Mouse (Mus musculus) embryonic facial prominence, embryonic 14.5 days (tissue): ENCODE data around the gene Enox1. TPM values are rescaled to one million over a fixed set of nuclear protein-coding genes. Genes with fewer than 3 reads are reported as not detected.
A peak's percentile ranks its signal among the peaks of the same experiment; 100 is the strongest.

ENCODE experiments used
- ATAC-seq: fragments of 200-750 bp; cut with Nextera tagmentation; 2 replicates; pipeline ENCODE4 v1.8.0; 2017; ENCODE audit warnings: low read depth, moderate number of reproducible peaks, moderate TSS enrichment
- DNase-seq: peaks from one replicate; pipeline ENCODE4 v3.0.0-alpha.2; 2015; ENCODE audit warnings: low spot score
- H3K27ac ChIP-seq: fragments of 300-500 bp; sonication (generic); replicated peaks from 2 replicates; pipeline ENCODE4 v1.5.1; 2014; ENCODE audit warnings: low read depth, mild to moderate bottlenecking, low read length, moderate library complexity
- H3K27me3 ChIP-seq: fragments of 300-500 bp; sonication (generic); replicated peaks from 2 replicates; pipeline ENCODE4 v1.6.1; 2014; ENCODE audit warnings: low read length; ENCODE audit not compliant: control insufficient read depth, insufficient read depth
- H3K36me3 ChIP-seq: fragments of 300-500 bp; sonication (generic); 2 replicates; pipeline ENCODE4 v1.6.1; 2014; ENCODE audit warnings: low read length, mixed read lengths; ENCODE audit not compliant: control insufficient read depth, insufficient read depth
- H3K4me1 ChIP-seq: fragments of 300-500 bp; sonication (generic); 2 replicates; pipeline ENCODE4 v1.6.1; 2014; ENCODE audit warnings: antibody characterized with exemption, low read length; ENCODE audit not compliant: control insufficient read depth, insufficient read depth
- H3K4me2 ChIP-seq: fragments of 300-500 bp; sonication (generic); 2 replicates; pipeline ENCODE4 v1.6.1; 2014; ENCODE audit warnings: low read depth, mild to moderate bottlenecking, low read length, moderate library complexity, mixed read lengths
- H3K4me3 ChIP-seq: fragments of 300-500 bp; sonication (generic); 2 replicates; pipeline ENCODE4 v1.5.1; 2014; ENCODE audit warnings: low read depth, mild to moderate bottlenecking, low read length
- H3K9ac ChIP-seq: fragments of 300-500 bp; sonication (generic); 2 replicates; pipeline ENCODE4 v1.6.1; 2014; ENCODE audit warnings: low read depth, mild to moderate bottlenecking, low read length, moderate library complexity, mixed read lengths
- H3K9me3 ChIP-seq: fragments of 300-500 bp; sonication (generic); 2 replicates; pipeline ENCODE4 v1.6.1; 2016; ENCODE audit warnings: low read length; ENCODE audit not compliant: control insufficient read depth
- WGBS: fragments of 180-500 bp; shearing (Covaris S2); extraction: QIAGEN DNeasy Blood & Tissue Kit; methylation state at CpG from one replicate; pipeline ENCODE4 v1.1.7; 2014; 5-methylcytosine and 5-hydroxymethylcytosine counted together
- polyA plus RNA-seq: library from polyadenylated mRNA; unstranded; fragments of >200 nt; fragmentation: Nextera tagmentation; extraction: Ambion mirVana; gene quantifications from 2 replicates; pipeline ENCODE4 v1.2.1, GENCODE M21; 2014

Enox1 gene
- polyA plus RNA-seq, 1 experiment from 2014 or later: 14.1 TPM

DNA sequence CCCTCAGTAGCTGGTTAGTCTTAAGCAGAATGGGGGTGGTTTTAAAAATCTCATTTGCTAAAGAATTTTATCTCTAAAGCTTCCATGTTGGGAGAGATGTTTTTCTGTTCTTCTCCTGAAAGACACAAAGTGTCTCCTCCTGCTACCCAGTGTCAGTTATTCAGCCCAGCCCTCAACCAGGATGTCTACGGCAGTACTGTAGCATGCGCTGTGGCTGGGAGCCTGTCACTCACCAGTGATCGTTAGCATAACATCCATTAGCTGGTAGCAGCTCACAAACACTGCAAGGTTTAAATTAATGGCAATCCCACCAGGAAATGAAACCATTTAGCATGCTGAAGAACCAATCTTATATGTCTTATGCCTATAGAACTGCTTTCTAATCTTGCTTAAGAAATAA, 511.5 kb downstream of the Enox1 start:
- no peaks in the 10 kb centered on the region for H3K36me3 ChIP-seq
- DNase-seq: no peak
- WGBS: 55% methylated on average over 3 of the region's 3 CpGs

DNA sequence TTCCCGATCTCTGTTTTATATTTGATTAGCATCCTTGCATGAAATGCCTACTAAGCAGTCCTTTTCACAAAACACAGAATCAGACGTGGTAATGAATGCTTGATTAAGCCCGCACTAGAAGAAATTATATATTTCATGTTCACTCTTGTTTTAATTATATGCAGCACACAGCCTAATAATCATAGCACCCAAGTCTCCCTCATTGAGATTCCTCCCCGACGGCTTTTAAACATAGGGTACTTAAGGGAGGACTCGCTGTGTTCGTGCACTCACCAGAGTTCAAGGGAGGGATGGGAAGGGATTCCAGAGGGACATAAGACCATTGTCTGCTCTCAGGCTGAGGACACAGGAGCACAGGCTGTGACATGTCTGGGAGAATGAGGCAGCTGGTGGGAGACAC, 512.9 kb downstream of the Enox1 start:
- H3K9ac ChIP-seq: no peak overlapping the region
- 0 out of 2 replicates have a peak, but pooled peaks cover 6% of the 10 kb centered on the region for H3K4me1 ChIP-seq
- no peak overlapping the region for H3K4me3 ChIP-seq
- H3K27me3 ChIP-seq: no peaks in the 10 kb centered on the region
- no peak for DNase-seq
- H3K36me3 ChIP-seq: no peaks in the 10 kb centered on the region
- H3K27ac ChIP-seq: no peak overlapping the region
- H3K9me3 ChIP-seq: no peaks in the 10 kb centered on the region
- WGBS: 81% methylated on average over 7 of the region's 7 CpGs
- ATAC-seq: no peak
- no peak overlapping the region for H3K4me2 ChIP-seq

More for the DNA sequence above, 511.5 kb downstream of the Enox1 start:
- Histone ChIP-seq H3K27ac (no peak overlapping the region), H3K4me3 (no peak overlapping the region), H3K4me2 (no peak overlapping the region), H3K4me1 (0 out of 2 replicates have a peak, but pooled peaks cover 5% of the 10 kb centered on the region), H3K27me3 (no peaks in the 10 kb centered on the region), H3K9me3 (no peaks in the 10 kb centered on the region), H3K9ac (no peak overlapping the region)
- ATAC-seq: no peak

DNA sequence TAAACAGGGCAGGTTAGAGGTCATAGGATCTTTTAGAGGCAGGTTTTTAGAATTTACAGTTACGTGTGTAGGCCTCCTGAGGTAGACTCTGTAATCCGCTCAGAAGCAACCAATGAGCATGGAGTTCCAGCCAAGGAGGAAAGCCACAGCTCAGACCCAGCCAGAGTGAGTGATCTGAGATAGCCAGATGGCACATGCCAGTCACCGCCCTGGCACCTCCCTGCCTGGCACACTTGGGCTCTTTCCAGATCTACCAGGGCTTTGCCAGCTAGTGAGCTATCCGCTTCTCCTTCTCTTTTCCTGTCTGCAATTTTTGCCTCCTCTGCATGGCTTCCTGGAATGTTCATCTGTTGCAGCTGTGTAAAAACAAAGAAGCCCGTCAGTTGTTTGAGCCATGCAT, 514.4 kb downstream of the Enox1 start:
- 66% methylated on average over 5 of the region's 5 CpGs for WGBS
- Histone ChIP-seq H3K4me2 (no peak overlapping the region), H3K4me3 (no peak overlapping the region), H3K9me3 (no peaks in the 10 kb centered on the region), H3K27me3 (no peaks in the 10 kb centered on the region), H3K27ac (no peak overlapping the region), H3K36me3 (no peaks in the 10 kb centered on the region), H3K9ac (no peak overlapping the region), H3K4me1 (0 out of 2 replicates have a peak, but pooled peaks cover 6% of the 10 kb centered on the region)
- ATAC-seq (no peak), DNase-seq (no peak)

DNA sequence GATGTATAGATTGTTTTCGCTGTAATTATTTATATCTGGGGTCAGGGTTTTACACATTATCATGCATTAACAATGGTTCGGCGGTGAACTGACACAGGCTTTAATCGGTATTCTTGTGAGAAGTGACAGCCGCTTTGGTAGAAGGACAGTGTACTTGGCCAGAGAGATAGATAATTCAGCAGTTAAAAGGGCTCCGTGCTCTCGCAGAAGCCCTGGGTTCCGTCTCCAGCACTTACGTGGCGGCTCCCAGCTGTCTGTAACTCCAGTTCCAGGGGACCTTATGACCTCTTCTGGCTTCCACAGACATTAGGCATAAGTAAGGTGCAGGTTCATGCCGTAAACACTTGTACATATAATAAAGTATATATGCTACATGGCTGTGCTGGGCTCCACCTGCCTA, 515.4 kb downstream of the Enox1 start:
- Histone ChIP-seq H3K9me3 (no peaks in the 10 kb centered on the region), H3K27ac (no peak overlapping the region), H3K4me2 (no peak overlapping the region), H3K9ac (no peak overlapping the region), H3K36me3 (no peaks in the 10 kb centered on the region), H3K4me3 (no peak overlapping the region), H3K4me1 (peaks cover 6% of the 10 kb centered on the region; the same call in 1 of the 2 replicates), H3K27me3 (no peaks in the 10 kb centered on the region)
- WGBS: 84% methylated on average over 11 of the region's 11 CpGs
- ATAC-seq (no peak), DNase-seq (no peak)

DNA sequence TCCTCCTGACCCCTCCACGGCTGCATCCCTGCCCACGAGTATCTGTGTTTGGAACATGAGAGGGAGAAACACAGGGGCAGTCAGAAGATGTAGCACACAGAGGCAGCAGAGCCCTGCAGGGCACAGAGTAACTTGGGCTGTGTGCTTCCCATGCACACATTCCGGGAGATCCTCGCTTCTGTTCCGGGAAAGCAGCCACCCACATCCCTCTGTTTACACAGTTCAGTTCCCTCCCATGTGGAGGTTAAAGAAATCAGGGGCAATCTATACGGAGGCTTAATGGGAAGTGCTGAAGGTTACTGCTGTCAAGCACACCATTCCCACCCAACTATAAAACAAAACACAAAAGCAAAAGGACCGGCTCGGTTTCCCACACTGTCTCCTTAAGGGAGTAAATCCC, 516.6 kb downstream of the Enox1 start:
- no peak for ATAC-seq
- Histone ChIP-seq H3K9ac (no peak overlapping the region), H3K9me3 (no peaks in the 10 kb centered on the region), H3K36me3 (no peaks in the 10 kb centered on the region), H3K4me1 (peaks cover 12% of the 10 kb centered on the region), H3K4me3 (no peak overlapping the region), H3K27ac (no peak overlapping the region), H3K4me2 (no peak overlapping the region), H3K27me3 (no peaks in the 10 kb centered on the region)
- peak; percentile 16 for DNase-seq
- WGBS: 29% methylated on average over 8 of the region's 8 CpGs

DNA sequence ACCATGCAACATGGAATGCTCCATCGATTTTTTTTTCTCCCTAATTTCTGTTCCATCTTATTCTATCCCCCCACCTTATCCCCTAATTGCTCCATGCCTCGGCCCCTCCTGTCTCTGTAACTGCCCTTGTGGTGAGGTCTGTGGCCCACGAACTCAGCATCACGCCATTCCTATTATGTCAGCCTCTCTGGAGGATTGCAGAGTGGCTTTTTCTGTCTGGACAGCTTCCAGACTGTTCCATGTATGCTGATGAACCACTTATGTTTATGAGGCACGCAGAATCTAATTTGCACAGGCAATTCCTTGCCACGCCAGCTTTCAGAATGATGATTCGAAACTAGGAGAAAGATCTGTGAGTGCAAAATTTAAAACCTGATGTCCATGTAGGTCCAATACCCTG, 521.4 kb downstream of the Enox1 start:
- H3K9me3 ChIP-seq: no peaks in the 10 kb centered on the region
- ATAC-seq: no peak
- no peaks in the 10 kb centered on the region for H3K27me3 ChIP-seq
- H3K4me1 ChIP-seq: peaks cover 8% of the 10 kb centered on the region
- H3K27ac ChIP-seq: no peak overlapping the region
- no peak overlapping the region for H3K4me3 ChIP-seq
- 48% methylated on average over 7 of the region's 7 CpGs for WGBS
- H3K9ac ChIP-seq: no peak overlapping the region
- H3K36me3 ChIP-seq: no peaks in the 10 kb centered on the region
- DNase-seq: peak; percentile 50
- H3K4me2 ChIP-seq: no peak overlapping the region

DNA sequence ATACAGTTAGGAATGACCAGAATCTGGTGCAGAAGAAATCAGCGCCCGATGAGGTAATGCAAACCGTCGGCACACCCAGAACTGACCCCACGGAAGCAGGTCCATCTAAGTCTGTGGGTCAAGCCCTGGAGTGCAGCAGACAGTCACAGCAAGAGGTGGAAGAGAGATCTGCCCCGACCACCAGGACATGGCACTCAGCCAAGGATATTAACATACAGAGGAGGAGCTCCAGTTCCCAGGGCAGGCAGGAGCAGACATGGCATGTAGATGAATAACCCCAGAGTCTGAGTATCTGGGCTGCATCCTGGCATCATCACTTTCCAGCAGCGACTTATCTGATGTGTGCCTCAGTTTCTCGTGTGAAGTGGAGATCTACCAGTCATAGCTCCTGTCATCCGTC, 523.3 kb downstream of the Enox1 start:
- H3K27ac ChIP-seq: no peak overlapping the region
- H3K4me2 ChIP-seq: no peak overlapping the region
- peaks cover 6% of the 10 kb centered on the region for H3K4me1 ChIP-seq
- ATAC-seq (no peak), DNase-seq (peak; percentile 17)
- H3K36me3 ChIP-seq: no peaks in the 10 kb centered on the region
- H3K27me3 ChIP-seq: no peaks in the 10 kb centered on the region
- no peak overlapping the region for H3K9ac ChIP-seq
- WGBS: 77% methylated on average over 9 of the region's 9 CpGs
- H3K9me3 ChIP-seq: no peaks in the 10 kb centered on the region
- no peak overlapping the region for H3K4me3 ChIP-seq

DNA sequence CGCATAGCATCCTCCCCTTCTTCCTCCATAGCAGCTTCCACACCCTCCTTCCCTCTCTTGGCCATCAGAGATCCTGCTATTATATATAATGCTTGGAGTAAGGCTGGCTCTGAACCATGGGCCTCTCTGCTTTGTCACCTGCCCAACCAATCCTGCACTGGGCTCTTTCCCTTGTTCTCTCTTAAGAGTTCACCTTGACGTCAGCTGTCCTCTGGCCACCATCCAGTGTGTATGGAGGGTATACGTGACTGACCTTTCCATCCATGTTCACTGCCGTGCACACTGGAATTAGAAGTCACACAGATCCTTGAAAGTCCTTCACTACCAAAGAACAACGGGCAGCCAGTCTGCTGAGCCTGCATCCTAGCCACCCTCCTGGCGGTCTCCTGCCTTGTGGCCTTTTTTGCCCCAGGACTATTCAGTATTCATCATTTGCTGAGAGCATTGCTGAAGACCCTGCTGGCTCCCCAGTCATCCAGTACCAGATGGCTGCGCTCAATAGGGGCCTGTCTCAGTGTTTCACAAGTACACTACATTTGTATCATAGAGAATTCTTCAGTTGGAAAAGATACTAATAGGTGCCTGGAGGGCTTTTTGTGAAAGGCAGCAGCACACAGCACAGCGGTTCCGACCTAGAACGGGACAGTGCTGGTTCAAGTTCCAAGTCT, 526.5 kb downstream of the Enox1 start:
- WGBS: 86% methylated on average over 10 of the region's 10 CpGs
- H3K9ac ChIP-seq: no peak overlapping the region
- H3K9me3 ChIP-seq: no peaks in the 10 kb centered on the region
- no peaks in the 10 kb centered on the region for H3K36me3 ChIP-seq
- H3K27ac ChIP-seq: no peak overlapping the region
- H3K27me3 ChIP-seq: no peaks in the 10 kb centered on the region
- H3K4me3 ChIP-seq: no peak overlapping the region
- H3K4me1 ChIP-seq: no peaks in the 10 kb centered on the region; the same call in 1 of the 2 replicates
- ATAC-seq: no peak
- H3K4me2 ChIP-seq: no peak overlapping the region
- DNase-seq: no peak

DNA sequence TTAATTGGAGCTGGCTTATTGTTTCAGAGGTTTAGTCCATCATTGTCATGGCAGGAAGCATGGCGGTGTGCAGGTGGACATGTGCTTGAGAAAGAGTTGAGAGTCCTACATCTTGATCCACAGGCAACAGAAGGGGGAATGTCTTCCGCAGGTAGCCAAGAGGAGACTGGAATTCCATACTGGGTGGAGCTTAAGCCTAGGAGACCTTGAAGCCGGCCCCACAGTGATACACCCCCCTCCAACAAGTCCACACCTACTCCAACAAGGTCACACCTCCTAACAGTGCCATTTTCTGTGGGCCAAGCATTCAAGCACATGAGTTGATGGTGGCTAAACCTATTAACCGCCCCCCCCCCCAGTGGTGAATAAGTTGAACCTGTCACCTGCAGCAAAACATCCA, 533.3 kb downstream of the Enox1 start:
- Histone ChIP-seq H3K27me3 (no peaks in the 10 kb centered on the region), H3K36me3 (no peaks in the 10 kb centered on the region), H3K4me3 (no peak overlapping the region), H3K9ac (no peak overlapping the region), H3K4me2 (no peak overlapping the region), H3K4me1 (no peaks in the 10 kb centered on the region), H3K9me3 (no peaks in the 10 kb centered on the region), H3K27ac (no peak overlapping the region)
- ATAC-seq (no peak), DNase-seq (no peak)
- 93% methylated on average over 4 of the region's 4 CpGs for WGBS
